Mouse (Mus musculus) erythroblast, embryonic 14.5 days (primary cell): ENCODE data around the gene Gnai2. TPM values are rescaled to one million over a fixed set of nuclear protein-coding genes. Genes with fewer than 3 reads are reported as not detected.

Experiments
- polyA plus RNA-seq: library from polyadenylated mRNA; stranded (reverse); fragments of >175 nt; gene quantifications from 2 replicates; pipeline ENCODE4 v1.2.3, GENCODE M21; 2012

Gnai2 gene
- polyA plus RNA-seq, 1 experiment: 87.2 TPM

Other genes with a start within 250 kb of the Gnai2 start
- not detected in 2 replicates for gene Cacna2d2, start 235.8 kb downstream of the Gnai2 start, polyA plus RNA-seq
- gene Tmem115, start 101.4 kb downstream of the Gnai2 start, polyA plus RNA-seq: 0.88 and 0.99 TPM in 2 replicates
- gene Cyb561d2, start 93.2 kb downstream of the Gnai2 start, polyA plus RNA-seq: 0.06 and 0.29 TPM in 2 replicates
- gene Nprl2, start 93.1 kb downstream of the Gnai2 start, polyA plus RNA-seq: 0.03 and 0.25 TPM in 2 replicates
- gene Zmynd10, start 88.1 kb downstream of the Gnai2 start, polyA plus RNA-seq: 0.13 TPM in 1 of 2 replicates, not detected in the other
- 1.9 and 2.0 TPM in 2 replicates for gene Rassf1, start 83.8 kb downstream of the Gnai2 start, polyA plus RNA-seq
- 3.7 and 5.3 TPM in 2 replicates for gene Tusc2, start 72.1 kb downstream of the Gnai2 start, polyA plus RNA-seq
- 4.1 and 5.4 TPM in 2 replicates for gene Hyal2, start 67.4 kb downstream of the Gnai2 start, polyA plus RNA-seq
- gene Hyal1, start 58.4 kb downstream of the Gnai2 start, polyA plus RNA-seq: 0.53 and 0.54 TPM in 2 replicates
- 10.1 and 11.4 TPM in 2 replicates for gene Naa80, start 56.5 kb downstream of the Gnai2 start, polyA plus RNA-seq
- gene Hyal3, start 54.5 kb downstream of the Gnai2 start, polyA plus RNA-seq: 0.34 TPM in 1 of 2 replicates, not detected in the other
- gene Ifrd2, start 47.7 kb downstream of the Gnai2 start, polyA plus RNA-seq: 79.9 and 91.3 TPM in 2 replicates
- not detected in 2 replicates for gene Sema3b, start 26.1 kb downstream of the Gnai2 start, polyA plus RNA-seq
- gene Slc38a3, start 34.2 kb upstream of the Gnai2 start, polyA plus RNA-seq: 0.02 and 0.05 TPM in 2 replicates
- gene Gnat1, start 44.3 kb upstream of the Gnai2 start, polyA plus RNA-seq: not detected in 2 replicates
- 0.08 TPM in 1 of 2 replicates, not detected in the other for gene Sema3f, start 75.1 kb upstream of the Gnai2 start, polyA plus RNA-seq
- gene Rbm5, start 135.6 kb upstream of the Gnai2 start, polyA plus RNA-seq: 0.76 and 1.6 TPM in 2 replicates
- 2.5 and 2.9 TPM in 2 replicates for gene Rbm6, start 237.9 kb upstream of the Gnai2 start, polyA plus RNA-seq